Mouse (Mus musculus) forebrain, postnatal 0 days (tissue): ENCODE results near the gene Gnas. TPM values are rescaled to one million over a fixed set of nuclear protein-coding genes. Genes with fewer than 3 reads are reported as not detected.

ENCODE experiments used
- ATAC-seq: fragments of 200-750 bp; cut with Nextera tagmentation; 2 replicates; pipeline ENCODE4 v1.8.0; 2017; ENCODE audit warnings: mild to moderate bottlenecking, moderate library complexity
- DNase-seq: peaks from one replicate; pipeline ENCODE4 v3.0.0-alpha.2; 2015
- H3K27ac ChIP-seq: fragments of 300-500 bp; sonication (generic); 2 replicates; pipeline ENCODE4 v1.5.1; 2014; ENCODE audit warnings: low read depth, mild to moderate bottlenecking, antibody characterized with exemption, low read length, moderate library complexity, mixed read lengths
- H3K27me3 ChIP-seq: fragments of 300-500 bp; sonication (generic); 2 replicates; pipeline ENCODE4 v1.6.1; 2014; ENCODE audit warnings: mild to moderate bottlenecking, low read length, mixed read lengths; ENCODE audit not compliant: insufficient read depth
- H3K36me3 ChIP-seq: fragments of 300-500 bp; sonication (generic); 2 replicates; pipeline ENCODE4 v1.6.1; 2014; ENCODE audit warnings: mild to moderate bottlenecking, moderate library complexity; ENCODE audit not compliant: insufficient read depth
- H3K4me1 ChIP-seq: fragments of 300-500 bp; sonication (generic); 2 replicates; pipeline ENCODE4 v1.6.1; 2014; ENCODE audit warnings: antibody characterized with exemption; ENCODE audit not compliant: insufficient read depth
- H3K4me2 ChIP-seq: fragments of 300-500 bp; sonication (generic); 2 replicates; pipeline ENCODE4 v1.6.1; 2014; ENCODE audit warnings: low read depth, mild to moderate bottlenecking, moderate library complexity
- H3K4me3 ChIP-seq: fragments of 300-500 bp; sonication (generic); 2 replicates; pipeline ENCODE4 v1.5.1; 2014; ENCODE audit warnings: low read depth, low read length, mixed read lengths
- H3K9ac ChIP-seq: fragments of 300-500 bp; sonication (generic); 2 replicates; pipeline ENCODE4 v1.6.1; 2014; ENCODE audit warnings: mild to moderate bottlenecking
- H3K9me3 ChIP-seq: fragments of 300-500 bp; sonication (generic); 2 replicates; pipeline ENCODE4 v1.6.1; 2016; ENCODE audit warnings: low read length
- CTCF ChIP-seq: sonication (generic); IDR thresholded peaks from 2 replicates; pipeline ENCODE4 v1.5.1; 2016; ENCODE audit warnings: antibody characterized with exemption, control low read depth, low read depth
- WGBS: fragments of 180-500 bp; shearing (Covaris S2); extraction: QIAGEN DNeasy Blood & Tissue Kit; methylation state at CpG from one replicate; pipeline ENCODE4 v1.1.7; 2014; 5-methylcytosine and 5-hydroxymethylcytosine counted together
- polyA plus RNA-seq: library from polyadenylated mRNA; unstranded; fragments of >200 nt; fragmentation: Nextera tagmentation; extraction: Ambion mirVana; gene quantifications from 2 replicates; pipeline ENCODE4 v1.2.1, GENCODE M21; 2015
- total RNA-seq: library from RNA; depleted of rRNA; stranded (reverse); fragments of >200 nt; gene quantifications from 2 replicates; pipeline ENCODE4 v1.2.3, GENCODE M21; 2014

Gnas gene
- total and polyA plus RNA-seq, 2 experiments from 2014 or later, result 1,512 to 1,604 TPM

- H3K9ac ChIP-seq, result 0 out of 2 replicates have a peak overlapping the region, but pooled peaks have one; percentile 14
- no peak overlapping the region for H3K27ac ChIP-seq
These were observed 7.5 kb downstream of the Gnas start for GRCm38 (mm10) chr2:174291662-174292030.

DNA sequence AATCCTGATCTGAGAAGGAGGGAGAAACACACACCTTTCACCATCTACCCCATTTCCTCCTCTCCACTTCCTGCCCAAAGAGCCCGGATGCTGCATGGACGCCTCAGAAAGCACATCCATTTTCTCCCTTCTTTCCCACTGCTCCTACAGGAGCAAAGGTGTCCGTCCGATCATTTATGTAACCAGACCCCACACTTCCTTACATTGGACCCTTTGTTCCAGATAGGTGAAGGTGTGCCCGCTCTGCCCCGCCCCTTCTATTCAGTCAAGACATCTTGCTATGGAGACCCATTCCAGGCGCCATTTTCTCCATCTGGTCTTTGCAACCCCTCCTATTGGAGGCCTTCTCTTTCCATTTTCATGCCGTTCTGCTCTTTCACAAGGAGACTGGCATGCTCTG, 10.3 kb downstream of the Gnas start:
- peak overlapping the region; percentile 57 for H3K4me3 ChIP-seq
- peaks cover 9% of the 10 kb centered on the region for H3K27me3 ChIP-seq
- peaks cover 27% of the 10 kb centered on the region; the same call in 1 of the 2 replicates for H3K9me3 ChIP-seq
- no peaks in the 10 kb centered on the region for H3K36me3 ChIP-seq
- 61% methylated on average over 8 of the region's 8 CpGs for WGBS
- H3K4me2 ChIP-seq, result peak overlapping the region; percentile 54
- DNase-seq (peak; percentile 75), ATAC-seq (peak; percentile 32; the same call in 1 of the 2 replicates)
- H3K9ac ChIP-seq, result peak overlapping the region; percentile 75
- H3K4me1 ChIP-seq, result 0 out of 2 replicates have a peak, but pooled peaks cover 3% of the 10 kb centered on the region
- no peak for TF ChIP-seq CTCF
- peak overlapping the region; percentile 89 for H3K27ac ChIP-seq

More at GRCm38 (mm10) chr2:174291662-174292030, 7.5 kb downstream of the Gnas start:
- H3K4me1 ChIP-seq, result 0 out of 2 replicates have a peak, but pooled peaks cover 3% of the 10 kb centered on the region
- peak overlapping the region; percentile 54 for H3K4me2 ChIP-seq
- 0 out of 2 replicates have a peak, but pooled peaks cover 16% of the 10 kb centered on the region for H3K9me3 ChIP-seq
- H3K36me3 ChIP-seq, result peaks cover under 1% of the 10 kb centered on the region; the same call in 1 of the 2 replicates
- TF ChIP-seq CTCF, result no peak
- DNase-seq (no peak), ATAC-seq (no peak)
- H3K27me3 ChIP-seq, result 0 out of 2 replicates have a peak, but pooled peaks cover 3% of the 10 kb centered on the region
- WGBS, result 9% methylated on average over 2 of the region's 2 CpGs
- H3K4me3 ChIP-seq, result peak overlapping the region; percentile 31

- Histone ChIP-seq H3K4me2 (peak overlapping the region; percentile 54), H3K4me1 (0 out of 2 replicates have a peak, but pooled peaks cover 3% of the 10 kb centered on the region), H3K36me3 (no peaks in the 10 kb centered on the region), H3K27me3 (peaks cover 9% of the 10 kb centered on the region), H3K27ac (peak overlapping the region; percentile 89), H3K9me3 (peaks cover 27% of the 10 kb centered on the region; the same call in 1 of the 2 replicates), H3K4me3 (peak overlapping the region; percentile 57), H3K9ac (peak overlapping the region; percentile 75)
- peak; percentile 46 for TF ChIP-seq CTCF
- ATAC-seq, result peak; percentile 90
- 49% methylated on average over 36 of the region's 36 CpGs for WGBS
- peak; percentile 92 for DNase-seq
These were observed 11.2 kb downstream of the Gnas start for GRCm38 (mm10) chr2:174295175-174295899.

GRCm38 (mm10) chr2:174295900-174296465, 11.9 kb downstream of the Gnas start:
- TF ChIP-seq CTCF, result peak; percentile 11; the same call in 1 of the 2 replicates
- no peak for DNase-seq
- ATAC-seq, result no peak
- H3K4me2 ChIP-seq, result peak overlapping the region; percentile 54
- WGBS, result 43% methylated on average over 29 of the region's 29 CpGs
- no peak overlapping the region for H3K9ac ChIP-seq
- H3K9me3 ChIP-seq, result peaks cover 27% of the 10 kb centered on the region; the same call in 1 of the 2 replicates
- 0 out of 2 replicates have a peak, but pooled peaks cover 3% of the 10 kb centered on the region for H3K4me1 ChIP-seq
- peaks cover 11% of the 10 kb centered on the region for H3K27me3 ChIP-seq
- no peaks in the 10 kb centered on the region for H3K36me3 ChIP-seq
- H3K4me3 ChIP-seq, result peak overlapping the region; percentile 57
- no peak overlapping the region for H3K27ac ChIP-seq

DNA sequence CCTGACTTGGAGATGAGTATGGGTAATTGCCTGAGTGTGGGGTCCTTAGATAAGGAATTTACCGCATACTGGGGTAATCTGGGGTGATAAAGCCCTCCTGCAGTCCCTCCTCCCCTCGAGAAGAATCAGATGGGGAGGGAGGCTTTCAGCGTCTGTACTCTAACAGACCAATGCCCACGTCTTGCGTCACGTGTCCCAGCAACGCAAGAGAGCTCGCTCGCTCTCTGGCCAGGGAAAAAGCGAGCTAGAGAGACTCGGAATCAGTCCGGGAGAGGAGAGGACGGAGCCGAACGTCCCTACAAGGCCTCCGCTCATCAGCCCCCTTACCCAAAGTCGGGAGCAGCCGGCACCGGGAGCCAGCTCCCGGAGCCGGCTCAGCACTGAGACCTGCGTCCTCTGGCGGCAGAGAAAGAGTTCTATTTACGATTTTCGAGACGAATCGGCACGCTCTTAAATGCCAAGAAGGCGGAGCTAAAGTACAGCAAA, 13.0 kb downstream of the Gnas start:
- Histone ChIP-seq H3K27me3 (peaks cover 15% of the 10 kb centered on the region), H3K4me1 (0 out of 2 replicates have a peak, but pooled peaks cover 3% of the 10 kb centered on the region), H3K4me3 (peak overlapping the region; percentile 23), H3K36me3 (no peaks in the 10 kb centered on the region), H3K9ac (no peak overlapping the region), H3K4me2 (peak overlapping the region; percentile 30; the same call in 1 of the 2 replicates), H3K27ac (no peak overlapping the region), H3K9me3 (peaks cover 27% of the 10 kb centered on the region; the same call in 1 of the 2 replicates)
- peak; percentile 61 for TF ChIP-seq CTCF
- no peak for ATAC-seq
- peak; percentile 69 for DNase-seq
- WGBS, result 44% methylated on average over 29 of the region's 29 CpGs

GRCm38 (mm10) chr2:174297851-174298250, 13.7 kb downstream of the Gnas start:
- Histone ChIP-seq H3K36me3 (no peaks in the 10 kb centered on the region), H3K27me3 (peaks cover 15% of the 10 kb centered on the region), H3K9me3 (peaks cover 27% of the 10 kb centered on the region; the same call in 1 of the 2 replicates), H3K4me2 (no peak overlapping the region), H3K4me3 (no peak overlapping the region), H3K27ac (no peak overlapping the region), H3K4me1 (0 out of 2 replicates have a peak, but pooled peaks cover 3% of the 10 kb centered on the region), H3K9ac (no peak overlapping the region)
- no peak for TF ChIP-seq CTCF
- 59% methylated on average over 19 of the region's 19 CpGs for WGBS
- no peak for DNase-seq
- ATAC-seq, result no peak
